Mouse (Mus musculus): ENCODE results near the gene Unc5b. TPM values are rescaled to one million over a fixed set of nuclear protein-coding genes. Genes with fewer than 3 reads are reported as not detected.

Unc5b gene
- total RNA-seq, 2 experiments from 2014 or later = 35.3 to 47.0 TPM

DNA sequence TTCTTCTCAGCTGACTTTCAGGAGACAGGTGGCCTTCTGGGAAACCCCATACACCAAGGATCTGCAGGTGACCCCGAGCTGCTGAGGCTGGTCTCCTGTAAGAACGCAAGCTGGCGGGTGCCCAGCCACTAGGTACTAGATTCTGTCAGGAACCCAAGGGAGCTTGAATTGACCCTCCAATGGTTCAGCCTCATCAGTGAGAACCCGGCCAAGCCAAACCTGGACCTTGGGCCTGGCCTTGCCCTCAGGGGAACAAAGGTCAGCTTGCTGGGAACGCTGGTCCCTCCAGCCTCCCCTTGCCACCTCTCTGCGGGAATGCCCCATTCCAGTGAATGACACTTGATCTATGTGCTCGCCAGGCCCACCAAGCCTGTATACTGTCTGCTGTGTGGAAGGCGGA is 97.9 kb downstream of the Unc5b start:
- no peak for DNase-seq
- intact Hi-C loops (cut with DNase I) = no loop called here

DNA sequence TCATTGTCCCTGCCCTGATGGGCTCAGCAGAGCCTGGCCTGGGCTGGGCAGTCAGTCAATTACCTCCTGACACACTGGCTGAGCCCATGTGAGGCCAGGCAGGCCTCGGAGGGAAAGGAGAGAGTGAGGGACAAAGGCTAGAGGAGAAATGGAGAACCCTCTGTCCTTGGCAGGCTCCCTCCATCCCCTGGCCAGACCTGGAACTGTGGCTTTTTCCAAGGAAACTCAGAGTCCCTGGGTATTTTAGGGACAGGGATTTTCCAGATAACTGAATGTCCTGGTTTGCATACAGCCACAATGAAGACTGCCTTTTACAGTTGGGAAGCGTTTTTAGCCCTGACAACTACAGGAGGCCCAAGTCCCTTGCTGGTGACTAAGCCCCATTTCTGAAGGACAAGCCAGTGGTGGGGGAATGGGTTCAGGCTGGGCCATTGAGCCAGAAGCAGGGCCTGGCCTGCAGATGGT is 99.0 kb downstream of the Unc5b start:
- no peak for DNase-seq
- intact Hi-C loops (cut with DNase I) = no loop called here

- intact Hi-C loops (cut with DNase I) = no loop called here
- DNase-seq = no peak
These were observed 99.6 kb downstream of the Unc5b start for GRCm38 (mm10) chr10:60731742-60732141.

GRCm38 (mm10) chr10:60727301-60727700 is 104.1 kb downstream of the Unc5b start:
- intact Hi-C loops (cut with DNase I) = no loop called here
- DNase-seq = no peak

- DNase-seq = no peak
- intact Hi-C loops (cut with DNase I) = no loop called here
These were observed 104.5 kb downstream of the Unc5b start for GRCm38 (mm10) chr10:60726896-60727295.

DNA sequence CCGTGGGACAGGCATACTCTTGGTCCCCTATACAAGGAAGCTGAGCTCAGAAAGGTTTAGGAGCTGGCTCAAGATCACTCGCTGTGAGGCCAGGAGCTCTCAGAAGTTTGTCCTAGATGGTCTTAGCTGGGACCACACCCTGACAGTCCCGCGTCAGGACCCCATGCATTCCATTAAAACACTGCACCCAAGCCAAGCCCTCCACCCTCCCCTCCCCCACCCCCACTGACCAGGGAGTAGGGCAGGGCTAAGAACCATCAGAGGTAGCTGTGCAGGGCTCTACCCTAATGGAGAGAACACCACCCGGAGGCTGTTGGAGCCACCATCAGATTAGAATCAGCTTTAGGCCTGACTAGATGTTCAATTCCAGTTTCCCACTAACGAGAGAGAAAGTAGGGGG is 106.9 kb downstream of the Unc5b start:
- DNase-seq = no peak
- intact Hi-C loops (cut with DNase I) = no loop called here

- intact Hi-C loops (cut with DNase I) = no loop called here
- no peak for DNase-seq
These were observed 108.0 kb downstream of the Unc5b start for GRCm38 (mm10) chr10:60723345-60723744.

- no peak for DNase-seq
- intact Hi-C loops (cut with DNase I) = no loop called here
These were observed 109.7 kb downstream of the Unc5b start for GRCm38 (mm10) chr10:60721640-60722039.

GRCm38 (mm10) chr10:60720461-60720860 is 110.9 kb downstream of the Unc5b start:
- intact Hi-C loops (cut with DNase I) = no loop called here
- no peak for DNase-seq

DNA sequence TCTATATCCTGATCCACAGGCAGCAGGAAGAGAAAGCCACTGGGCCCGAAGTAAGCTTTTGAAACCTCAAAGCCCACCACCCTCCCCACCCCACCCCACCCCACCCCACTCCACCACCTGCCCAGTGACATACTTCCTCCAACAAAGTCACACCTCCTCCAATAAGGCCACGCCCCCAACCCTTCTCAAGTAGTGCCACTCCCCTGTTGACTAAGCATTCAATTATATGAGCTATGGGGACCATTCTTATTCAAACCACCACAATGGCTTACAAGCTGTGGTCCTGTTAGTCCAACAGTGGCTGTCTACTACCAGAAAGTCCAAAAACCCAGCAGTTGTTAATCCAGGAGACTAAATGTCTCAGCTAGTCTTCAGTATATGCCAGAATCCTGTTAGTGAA is 112.9 kb downstream of the Unc5b start:
- intact Hi-C loops (cut with DNase I) = no loop called here

GRCm38 (mm10) chr10:60716449-60716848 is 114.9 kb downstream of the Unc5b start:
- intact Hi-C loops (cut with DNase I) = no loop called here
- DNase-seq = no peak

More for the DNA sequence above, 112.9 kb downstream of the Unc5b start:
- DNase-seq = no peak

Other genes with a start within 250 kb of the Unc5b start
- gene Cdh23, start 135.1 kb downstream of the Unc5b start, total RNA-seq (2021) = 1 to 10 TPM; 6.2 to 8.6 TPM
- gene Slc29a3, start 78.8 kb downstream of the Unc5b start, total RNA-seq (2021) = 1 to 10 TPM; 6.8 to 7.7 TPM